Mouse (Mus musculus) retina, postnatal 1 day (tissue): Measurements from ENCODE around the gene Snrpn.
"Not testable (repeated sequence)": the region's sequence is repeated elsewhere in the genome, so short reads cannot be mapped to it uniquely, and the experiment has no call there.

Experiments used
- DNase-seq: peaks from one replicate; pipeline ENCODE4 v3.0.0-alpha.2; 2012

The Snrpn gene

GRCm38 (mm10) chr7:60139742-60140480, at the start of gene Snrpn:
Gene Snrpn, minus strand, starts transcription at chr7:60140219.
- DNase-seq = peak; percentile 45

GRCm38 (mm10) chr7:60170250-60171185, 30.5 kb upstream of the Snrpn start:
- DNase-seq = peak; percentile 58

GRCm38 (mm10) chr7:60125332-60125731, 14.7 kb downstream of the Snrpn start:
- DNase-seq = no peak

GRCm38 (mm10) chr7:60123086-60123624, 16.9 kb downstream of the Snrpn start:
- DNase-seq = not testable (repeated sequence)

GRCm38 (mm10) chr7:60122434-60123085, 17.5 kb downstream of the Snrpn start:
- no peak for DNase-seq

- DNase-seq = peak; percentile 35
Measured at GRCm38 (mm10) chr7:60097154-60097859, 42.7 kb downstream of the Snrpn start.

GRCm38 (mm10) chr7:60076301-60076700, 63.7 kb downstream of the Snrpn start:
- DNase-seq = peak; percentile 1

- DNase-seq = peak; percentile 25
Measured at GRCm38 (mm10) chr7:60047481-60048201, 92.4 kb downstream of the Snrpn start.

- DNase-seq = no peak
Measured at GRCm38 (mm10) chr7:60013186-60013585, 126.8 kb downstream of the Snrpn start.

GRCm38 (mm10) chr7:60007727-60008360, 132.2 kb downstream of the Snrpn start:
- DNase-seq = peak; percentile 9

- DNase-seq = peak; percentile 5
Measured at GRCm38 (mm10) chr7:60006262-60006661, 133.8 kb downstream of the Snrpn start.

GRCm38 (mm10) chr7:60004606-60005330, 135.3 kb downstream of the Snrpn start, which contains the start of the genes Snurf and Gm38393:
Gene Snurf, minus strand, starts transcription at chr7:60005049.
Gene Gm38393, minus strand, starts transcription at chr7:60005064.
- peak; percentile 79 for DNase-seq

- peak; percentile 86 for DNase-seq
Measured at GRCm38 (mm10) chr7:60003921-60004605, 136.0 kb downstream of the Snrpn start.

GRCm38 (mm10) chr7:60003006-60003865, 136.8 kb downstream of the Snrpn start:
- peak; percentile 79 for DNase-seq

- DNase-seq = no peak
Measured at GRCm38 (mm10) chr7:59978646-59979045, 161.4 kb downstream of the Snrpn start.
